Mouse (Mus musculus) gastrocnemius, adult 8-10 months (tissue): ENCODE results near the gene 1700017B05Rik. TPM values are rescaled to one million over a fixed set of nuclear protein-coding genes. Genes with fewer than 3 reads are reported as not detected.

Experiments used
- DNase-seq, 2 experiments: peaks; one replicate each; pipeline ENCODE4 v3.0.0; 2022; ENCODE audit warnings: low spot score in 2 of 2
- total RNA-seq, 4 experiments: library from RNA; stranded (reverse); gene quantifications; 2 replicates each; pipeline ENCODE4 v1.2.4; 2022

1700017B05Rik gene
- total RNA-seq, 4 experiments from 2014 or later = 1.8 to 3.3 (median 2.5) TPM

GRCm38 (mm10) chr9:57272902-57273804 lies 10.7 kb upstream of the 1700017B05Rik start:
- no peak for DNase-seq

- DNase-seq = no peak
These were observed 9.6 kb upstream of the 1700017B05Rik start for GRCm38 (mm10) chr9:57271837-57272562.

GRCm38 (mm10) chr9:57271081-57271480 lies 8.7 kb upstream of the 1700017B05Rik start:
- no peak for DNase-seq

- no peak for DNase-seq
These were observed 8.0 kb upstream of the 1700017B05Rik start for GRCm38 (mm10) chr9:57270399-57270798.

- DNase-seq = no peak
These were observed 7.0 kb upstream of the 1700017B05Rik start for GRCm38 (mm10) chr9:57269384-57269783.

GRCm38 (mm10) chr9:57268575-57268974 lies 6.2 kb upstream of the 1700017B05Rik start:
- no peak for DNase-seq

- DNase-seq = no peak
These were observed 5.7 kb upstream of the 1700017B05Rik start for GRCm38 (mm10) chr9:57268078-57268477.

- DNase-seq = no peak
These were observed 5.0 kb upstream of the 1700017B05Rik start for GRCm38 (mm10) chr9:57267421-57267820.

- no peak for DNase-seq
These were observed 2.7 kb upstream of the 1700017B05Rik start for GRCm38 (mm10) chr9:57265125-57265524.

- DNase-seq = no peak
These were observed 628 bp upstream of the 1700017B05Rik start for GRCm38 (mm10) chr9:57262795-57263684.

GRCm38 (mm10) chr9:57261516-57261912 lies 898 bp downstream of the 1700017B05Rik start:
- peak in 1 of 2 experiments; percentile 39 for DNase-seq

GRCm38 (mm10) chr9:57260940-57261339 lies 1.5 kb downstream of the 1700017B05Rik start:
- DNase-seq = no peak

- DNase-seq = peak; percentile 86 to 90
These were observed 2.7 kb downstream of the 1700017B05Rik start for GRCm38 (mm10) chr9:57259736-57260135.

- DNase-seq = no peak
These were observed 4.8 kb downstream of the 1700017B05Rik start for GRCm38 (mm10) chr9:57257627-57258026.

GRCm38 (mm10) chr9:57256861-57257260 lies 5.6 kb downstream of the 1700017B05Rik start:
- DNase-seq = no peak

- DNase-seq = no peak
These were observed 6.1 kb downstream of the 1700017B05Rik start for GRCm38 (mm10) chr9:57256309-57256708.

GRCm38 (mm10) chr9:57254823-57255495 lies 7.5 kb downstream of the 1700017B05Rik start:
- DNase-seq = no peak

GRCm38 (mm10) chr9:57254061-57254460 lies 8.4 kb downstream of the 1700017B05Rik start:
- no peak for DNase-seq

- DNase-seq = no peak
These were observed 11.3 kb downstream of the 1700017B05Rik start for GRCm38 (mm10) chr9:57251139-57251538.

- no peak for DNase-seq
These were observed 12.4 kb downstream of the 1700017B05Rik start for GRCm38 (mm10) chr9:57250026-57250425.
